Mouse (Mus musculus) small intestine, adult 2 months (tissue): ENCODE results near the gene Tbc1d10a.

ENCODE experiments used
- CTCF ChIP-seq: fragments of 200-500 bp; IDR thresholded peaks from 2 replicates; pipeline ENCODE4 v1.5.1; 2012; ENCODE audit warnings: low read depth, mild to moderate bottlenecking, control low read depth, inconsistent platforms, low read length, moderate library complexity, mixed read lengths; ENCODE audit not compliant: insufficient replicate concordance, insufficient read length; ENCODE audit errors: extremely low read depth
- POLR2A ChIP-seq: fragments of 200-500 bp; IDR thresholded peaks from 2 replicates; pipeline ENCODE4 v1.6.1; 2012; ENCODE audit warnings: low read depth, mild to moderate bottlenecking, control low read depth, inconsistent platforms, low read length, moderate library complexity

DNA sequence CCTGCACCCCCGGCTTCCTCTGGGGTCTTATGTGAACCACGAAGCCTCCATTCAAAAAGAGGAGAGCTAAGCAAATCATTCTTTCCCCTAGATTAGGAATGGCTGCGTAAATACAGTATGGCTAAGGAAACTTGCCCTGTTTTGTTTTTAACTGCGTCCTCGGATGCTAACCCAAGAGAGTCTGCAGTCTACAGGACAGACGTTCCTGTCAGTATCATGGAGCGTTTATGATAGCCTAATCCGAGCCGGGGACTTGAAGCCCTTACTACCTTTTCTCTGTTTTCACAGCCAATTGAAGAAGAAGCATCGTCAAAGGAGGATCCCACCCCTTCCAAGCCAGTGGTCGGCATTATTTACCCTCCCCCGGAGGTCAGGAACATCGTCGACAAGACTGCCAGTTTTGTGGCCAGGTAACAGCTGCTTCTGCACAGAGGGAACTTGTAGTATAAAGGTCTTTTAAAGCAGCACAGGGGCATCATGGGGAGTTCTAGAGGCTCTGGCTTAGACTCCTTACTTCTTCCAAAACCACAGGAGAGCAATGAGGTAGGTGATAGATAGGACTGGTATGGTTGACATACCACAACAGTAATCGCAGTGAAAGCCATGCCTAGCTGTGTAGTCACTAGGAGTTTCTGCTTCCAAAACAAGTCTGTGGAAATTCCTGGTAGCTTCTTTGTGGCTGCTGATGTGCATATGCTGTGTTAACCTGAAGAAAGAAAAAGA, 25.7 kb upstream of the Tbc1d10a start:
- TF ChIP-seq POLR2A (no peak), CTCF (no peak)
